Mouse (Mus musculus): Measurements from ENCODE around the gene Supt16.
A peak's percentile ranks its signal among the peaks of the same experiment; 100 is the strongest.

Gene Supt16

GRCm38 (mm10) chr14:52146540-52146939 lies 50.7 kb downstream of the Supt16 start:
- no peak for DNase-seq (ENCODE audit: extremely low read depth, low read depth)

GRCm38 (mm10) chr14:52144165-52144564 lies 53.1 kb downstream of the Supt16 start:
- DNase-seq (ENCODE audit: extremely low read depth, low read depth) = no peak

GRCm38 (mm10) chr14:52141445-52142127 lies 55.6 kb downstream of the Supt16 start:
- DNase-seq (ENCODE audit: extremely low read depth, low read depth) = no peak

- no peak for DNase-seq (ENCODE audit: extremely low read depth, low read depth)
Observed at GRCm38 (mm10) chr14:52140577-52141444, 56.4 kb downstream of the Supt16 start.

GRCm38 (mm10) chr14:52133584-52133983 lies 63.6 kb downstream of the Supt16 start:
- DNase-seq (ENCODE audit: extremely low read depth, low read depth) = no peak

GRCm38 (mm10) chr14:52124636-52125035 lies 72.6 kb downstream of the Supt16 start:
- DNase-seq (ENCODE audit: extremely low read depth, low read depth) = no peak

GRCm38 (mm10) chr14:52123918-52124317 lies 73.3 kb downstream of the Supt16 start:
- peak; percentile 40 for DNase-seq (ENCODE audit: extremely low read depth, low read depth)

- DNase-seq (ENCODE audit: extremely low read depth, low read depth) = no peak
Observed at GRCm38 (mm10) chr14:52120169-52120568, 77.0 kb downstream of the Supt16 start.

GRCm38 (mm10) chr14:52118823-52119608 lies 78.2 kb downstream of the Supt16 start:
- no peak for DNase-seq (ENCODE audit: extremely low read depth, low read depth)

- no peak for DNase-seq (ENCODE audit: extremely low read depth, low read depth)
Observed at GRCm38 (mm10) chr14:52118456-52118822, 78.8 kb downstream of the Supt16 start.

- no peak for DNase-seq (ENCODE audit: extremely low read depth, low read depth)
Observed at GRCm38 (mm10) chr14:52117241-52117640, 80.0 kb downstream of the Supt16 start.

- no peak for DNase-seq (ENCODE audit: extremely low read depth, low read depth)
Observed at GRCm38 (mm10) chr14:52114101-52114500, 83.1 kb downstream of the Supt16 start.

Data from MEL-GATA-1-ER (cell line).